Mouse (Mus musculus): ENCODE results near the gene B4galt1.

DNA sequence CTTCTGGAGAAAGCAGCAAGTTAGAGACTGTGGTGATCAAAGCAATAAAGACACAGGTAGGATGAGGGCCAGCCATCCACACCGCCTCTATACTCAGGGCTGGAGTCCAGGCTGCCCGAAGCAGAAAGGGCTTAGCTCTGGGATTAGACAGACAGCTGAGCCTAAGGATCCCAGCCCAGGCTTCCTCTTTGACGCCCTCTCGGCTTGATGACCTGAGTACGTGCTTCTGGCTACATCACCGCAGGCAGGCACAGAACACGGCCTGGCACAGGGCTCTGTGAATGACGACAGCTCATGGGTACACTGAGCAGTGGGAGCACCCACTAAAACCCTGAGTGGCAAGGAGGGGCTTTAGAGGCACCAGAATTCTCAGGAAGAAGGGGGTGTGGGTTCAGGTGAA is 48.4 kb downstream of the B4galt1 start:
- TF ChIP-seq GATA1 (IDR thresholded peaks at IDR 0.05; ENCODE audit: borderline replicate concordance, low read length): no peak
- no peak for TF ChIP-seq CTCF (IDR thresholded peaks at IDR 0.05; ENCODE audit: low read depth, low read length)
- TF ChIP-seq TAL1 (conservative IDR thresholded peaks at IDR 0.05; ENCODE audit: low read depth, low read length): no peak

Data from G1E (cell line).